Mouse (Mus musculus) ES-E14 (cell line): ENCODE results near the gene Casp8. TPM values are rescaled to one million over a fixed set of nuclear protein-coding genes. Genes with fewer than 3 reads are reported as not detected.

Source experiments
- DNase-seq: peaks from one replicate; pipeline ENCODE4 v3.0.0-alpha.2; 2013; ENCODE audit warnings: low read depth, low spot score
- H3K27ac ChIP-seq: 2 replicates; pipeline ENCODE4 v1.5.1; 2012; ENCODE audit warnings: low read depth, mild to moderate bottlenecking, low read length, moderate library complexity, mixed read lengths; ENCODE audit not compliant: poor library complexity, insufficient read depth, severe bottlenecking
- H3K36me3 ChIP-seq: 2 replicates; pipeline ENCODE4 v1.6.1; 2012; ENCODE audit warnings: mild to moderate bottlenecking, low read length, moderate library complexity, mixed read lengths; ENCODE audit not compliant: control insufficient read depth, poor library complexity, insufficient read depth, severe bottlenecking
- H3K4me1 ChIP-seq, 2 experiments: fragments of 150-350 bp in 1 of 2; sonication (generic) in 1 of 2; 2 replicates each; pipeline ENCODE4 v1.6.1; 2012; ENCODE audit warnings: low read length in 2 of 2, mild to moderate bottlenecking in 1 of 2, mixed read lengths in 1 of 2; ENCODE audit not compliant: control insufficient read depth in 2 of 2, insufficient read depth in 2 of 2, poor library complexity in 1 of 2
- H3K4me3 ChIP-seq, 2 experiments: fragments of 150-350 bp in 1 of 2; sonication (generic) in 1 of 2; 2 replicates each; pipeline ENCODE4 v1.5.1; 2012; ENCODE audit warnings: low read length in 2 of 2, low read depth in 1 of 2, mild to moderate bottlenecking in 1 of 2, mixed read lengths in 1 of 2; ENCODE audit not compliant: insufficient read depth in 1 of 2, poor library complexity in 1 of 2, severe bottlenecking in 1 of 2
- H3K9ac ChIP-seq: 2 replicates; pipeline ENCODE4 v1.6.1; 2012; ENCODE audit warnings: low read depth, mild to moderate bottlenecking, low read length, mixed read lengths; ENCODE audit not compliant: poor library complexity, insufficient read depth, severe bottlenecking
- H3K9me3 ChIP-seq: fragments of 150-350 bp; sonication (generic); 2 replicates; pipeline ENCODE4 v1.6.1; 2012; ENCODE audit warnings: low read depth, mild to moderate bottlenecking, low read length; ENCODE audit not compliant: control insufficient read depth, insufficient read depth
- CHD2 ChIP-seq: IDR thresholded peaks from 2 replicates; pipeline ENCODE4 v1.6.1; 2014; ENCODE audit warnings: mild to moderate bottlenecking, low read depth, low read length, inconsistent platforms
- HCFC1 ChIP-seq: IDR thresholded peaks from 2 replicates; pipeline ENCODE4 v1.6.1; 2012; ENCODE audit warnings: low read length, inconsistent platforms, borderline replicate concordance; ENCODE audit not compliant: insufficient read depth
- MAFK ChIP-seq: IDR thresholded peaks from 2 replicates; pipeline ENCODE4 v1.6.1; 2014; ENCODE audit warnings: mild to moderate bottlenecking, low read depth, low read length, inconsistent platforms; ENCODE audit not compliant: insufficient read depth
- ZC3H11A ChIP-seq: IDR thresholded peaks from 2 replicates; pipeline ENCODE4 v1.6.1; 2012; ENCODE audit warnings: low read depth, mild to moderate bottlenecking, inconsistent platforms, low read length, borderline replicate concordance
- ZNF384 ChIP-seq: IDR thresholded peaks from 2 replicates; pipeline ENCODE4 v1.6.1; 2012; ENCODE audit warnings: low read depth, low read length, inconsistent platforms
- in situ Hi-C, 2 experiments: fragments of 600-800 bp; cut with MboI; formaldehyde crosslinking; loops; one replicate each; pipeline ENCODE4 v1.15.1; 2025; ENCODE audit warnings: low sequenced_read_pairs in 2 of 2, inconsistent platforms in 1 of 2; ENCODE audit not compliant: unreplicated experiment in 2 of 2
- total RNA-seq: library from RNA; depleted of rRNA; stranded (reverse); fragments of 300-350 nt; gene quantifications from 2 replicates; pipeline ENCODE4 v1.2.3, GENCODE M21; 2012

The Casp8 gene
- total RNA-seq, 1 experiment: 2.5 TPM

DNA sequence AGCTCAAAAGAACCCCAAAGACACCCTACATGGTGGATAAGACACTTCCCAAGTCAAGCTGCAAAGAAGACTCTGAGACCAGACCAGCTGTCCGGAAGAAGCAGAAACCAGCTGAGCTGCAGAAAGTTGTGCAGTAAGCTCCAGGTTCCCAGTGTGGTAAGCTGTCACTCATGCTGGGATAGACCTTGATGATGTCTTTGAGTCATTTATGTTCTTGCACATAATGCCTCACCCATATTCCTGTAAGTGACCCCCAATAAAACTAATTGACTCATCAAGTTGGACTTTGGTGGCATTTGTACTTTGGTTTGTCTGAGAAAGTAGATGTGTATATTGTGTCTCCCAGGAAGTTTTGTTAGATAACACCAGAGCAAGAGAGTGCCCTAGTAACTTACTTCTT is 17.6 kb upstream of the Casp8 start:
- in situ Hi-C loops: no loop called here
- Histone ChIP-seq H3K36me3 (no peaks in the 10 kb centered on the region), H3K27ac (no peak overlapping the region), H3K9ac (no peak overlapping the region), H3K4me3 (no peak overlapping the region), H3K4me1 (no peaks in the 10 kb centered on the region), H3K9me3 (peaks cover 2% of the 10 kb centered on the region; the same call in 1 of the 2 replicates)
- no peak for DNase-seq
- TF ChIP-seq HCFC1 (no peak), ZNF384 (no peak), ZC3H11A (no peak), MAFK (no peak), CHD2 (no peak)

DNA sequence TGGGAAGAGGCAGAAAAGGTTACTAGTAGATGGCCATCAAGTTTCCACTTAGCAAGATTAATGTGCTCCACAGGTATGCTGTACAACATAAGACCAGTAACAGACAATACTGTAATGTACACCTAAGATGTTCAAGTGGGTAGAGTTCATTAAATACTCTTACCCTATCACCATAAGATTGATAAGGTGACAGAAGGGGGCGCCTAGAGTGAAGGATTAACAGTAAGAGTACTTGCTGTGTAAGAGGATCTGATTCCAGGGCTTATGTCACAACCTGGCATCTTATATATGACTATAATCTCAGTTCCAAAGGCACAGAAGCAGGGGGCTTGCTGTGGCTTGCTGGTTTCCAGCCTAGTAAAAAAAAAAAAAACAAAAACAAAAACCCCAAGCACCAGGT is 16.9 kb upstream of the Casp8 start:
- in situ Hi-C loops: no loop called here
- no peak overlapping the region for H3K27ac ChIP-seq
- H3K9me3 ChIP-seq: peaks cover 2% of the 10 kb centered on the region; the same call in 1 of the 2 replicates
- no peaks in the 10 kb centered on the region for H3K36me3 ChIP-seq
- H3K4me1 ChIP-seq: no peaks in the 10 kb centered on the region
- TF ChIP-seq MAFK (no peak), ZC3H11A (no peak), ZNF384 (no peak), HCFC1 (no peak), CHD2 (no peak)
- no peak overlapping the region for H3K4me3 ChIP-seq
- no peak for DNase-seq
- H3K9ac ChIP-seq: no peak overlapping the region

DNA sequence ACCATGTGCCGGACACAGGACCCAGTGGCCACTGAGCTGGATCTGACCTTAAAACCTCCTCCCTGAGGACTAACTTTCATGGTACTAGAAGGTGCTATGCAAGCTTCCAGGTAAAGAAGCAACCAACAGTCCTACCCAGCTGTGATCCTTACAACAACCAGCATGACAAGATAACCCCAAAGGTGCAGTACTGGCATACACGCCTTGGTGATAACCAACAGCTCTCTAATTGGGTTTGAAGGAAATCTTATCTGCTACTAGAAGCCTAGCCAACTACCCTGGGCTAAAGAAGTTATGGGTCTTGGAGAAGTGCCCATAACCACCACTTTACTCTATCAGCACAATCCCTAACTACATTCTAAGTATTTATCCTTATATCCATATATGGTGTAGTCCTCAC is 8.9 kb upstream of the Casp8 start:
- Histone ChIP-seq H3K9ac (no peak overlapping the region), H3K4me3 (no peak overlapping the region), H3K36me3 (no peaks in the 10 kb centered on the region), H3K4me1 (no peaks in the 10 kb centered on the region), H3K27ac (no peak overlapping the region), H3K9me3 (peaks cover 3% of the 10 kb centered on the region; the same call in 1 of the 2 replicates)
- TF ChIP-seq HCFC1: no peak
- no peak for TF ChIP-seq MAFK
- TF ChIP-seq ZNF384: no peak
- TF ChIP-seq ZC3H11A: no peak
- DNase-seq: no peak
- in situ Hi-C loops: no loop called here

DNA sequence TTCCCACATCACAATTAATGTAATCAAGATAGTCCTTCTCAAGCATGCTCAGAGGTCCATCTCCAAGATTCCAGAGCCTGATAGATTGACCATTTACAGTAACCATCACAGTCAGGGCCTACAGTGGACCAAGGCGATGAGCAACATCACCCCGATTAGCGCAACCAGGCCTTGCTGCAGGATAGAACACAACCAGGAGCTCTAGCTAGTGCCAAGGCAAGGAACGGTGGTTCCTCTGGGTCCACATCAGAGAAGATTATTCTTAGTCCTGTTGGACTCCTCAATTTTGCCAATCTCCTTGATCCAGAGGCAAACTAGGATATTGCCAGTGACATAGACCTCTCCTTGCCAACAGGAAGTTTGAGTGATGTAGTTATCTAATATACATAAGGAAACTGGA is 6.8 kb upstream of the Casp8 start:
- no peak overlapping the region for H3K27ac ChIP-seq
- no peaks in the 10 kb centered on the region for H3K36me3 ChIP-seq
- H3K4me1 ChIP-seq: no peaks in the 10 kb centered on the region
- TF ChIP-seq ZC3H11A (no peak), HCFC1 (no peak), CHD2 (no peak), ZNF384 (no peak), MAFK (no peak)
- DNase-seq: no peak
- in situ Hi-C loops: no loop called here
- H3K4me3 ChIP-seq: no peak overlapping the region
- H3K9ac ChIP-seq: no peak overlapping the region
- peaks cover 6% of the 10 kb centered on the region; the same call in 1 of the 2 replicates for H3K9me3 ChIP-seq

DNA sequence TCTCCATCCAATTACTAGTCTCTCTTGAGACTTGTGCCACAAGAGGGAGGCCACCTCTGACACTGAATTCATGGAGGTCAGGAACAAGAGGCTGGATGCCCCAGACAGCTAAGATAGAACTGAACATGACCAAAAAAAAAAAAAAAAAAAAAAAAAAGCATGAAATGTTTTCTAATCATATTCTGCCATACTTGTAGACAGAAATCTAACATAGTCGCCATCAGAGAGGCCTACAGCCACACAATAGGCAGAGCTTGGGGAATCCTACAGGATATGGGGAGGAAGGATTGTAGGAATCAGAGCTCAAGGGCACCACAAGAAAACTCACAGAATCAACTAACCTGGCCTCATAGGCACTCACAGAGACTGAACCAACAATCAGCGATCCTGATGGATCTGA is 469 bp upstream of the Casp8 start:
- in situ Hi-C loops: no loop called here
- H3K36me3 ChIP-seq: no peaks in the 10 kb centered on the region
- H3K27ac ChIP-seq: no peak overlapping the region
- no peak for DNase-seq
- no peak overlapping the region for H3K9ac ChIP-seq
- H3K4me3 ChIP-seq: no peak overlapping the region
- peaks cover 4% of the 10 kb centered on the region; the same call in 1 of the 2 replicates for H3K9me3 ChIP-seq
- TF ChIP-seq ZC3H11A (no peak), ZNF384 (0 out of 2 replicates have a peak, but pooled peaks have one; percentile 8)
- H3K4me1 ChIP-seq: no peaks in the 10 kb centered on the region
